Mouse (Mus musculus) limb, embryonic 11.5 days (tissue): ENCODE results near the gene Cntf. TPM values are rescaled to one million over a fixed set of nuclear protein-coding genes. Genes with fewer than 3 reads are reported as not detected.

Source experiments
- ATAC-seq: fragments of 200-750 bp; cut with Nextera tagmentation; 2 replicates; pipeline ENCODE4 v1.8.0; 2017; ENCODE audit warnings: low read depth; ENCODE audit not compliant: insufficient number of reproducible peaks, low FRiP score, low TSS enrichment
- DNase-seq: peaks from one replicate; pipeline ENCODE4 v3.0.0-alpha.2; 2015; ENCODE audit warnings: low spot score
- H3K27ac ChIP-seq: fragments of 300-500 bp; sonication (generic); replicated peaks from 2 replicates; pipeline ENCODE4 v1.5.1; 2014; ENCODE audit warnings: low read depth, mild to moderate bottlenecking, low read length
- H3K27me3 ChIP-seq: fragments of 300-500 bp; sonication (generic); 2 replicates; pipeline ENCODE4 v1.6.1; 2014; ENCODE audit warnings: mild to moderate bottlenecking, low read length, mixed read lengths; ENCODE audit not compliant: control insufficient read depth, insufficient read depth
- H3K36me3 ChIP-seq: fragments of 300-500 bp; sonication (generic); 2 replicates; pipeline ENCODE4 v1.6.1; 2014; ENCODE audit warnings: mild to moderate bottlenecking, low read length, moderate library complexity, mixed read lengths; ENCODE audit not compliant: control insufficient read depth, insufficient read depth
- H3K4me1 ChIP-seq: fragments of 300-500 bp; sonication (generic); 2 replicates; pipeline ENCODE4 v1.6.1; 2014; ENCODE audit warnings: low read length, mixed read lengths; ENCODE audit not compliant: control insufficient read depth, insufficient read depth
- H3K4me2 ChIP-seq: fragments of 300-500 bp; sonication (generic); 2 replicates; pipeline ENCODE4 v1.6.1; 2014; ENCODE audit warnings: low read depth, mild to moderate bottlenecking, moderate library complexity; ENCODE audit not compliant: severe bottlenecking
- H3K4me3 ChIP-seq: fragments of 300-500 bp; sonication (generic); 2 replicates; pipeline ENCODE4 v1.5.1; 2014; ENCODE audit warnings: low read depth, low read length
- H3K9ac ChIP-seq: fragments of 300-500 bp; sonication (generic); 2 replicates; pipeline ENCODE4 v1.6.1; 2014; ENCODE audit warnings: mild to moderate bottlenecking, low read length
- H3K9me3 ChIP-seq: fragments of 300-500 bp; sonication (generic); 2 replicates; pipeline ENCODE4 v1.6.1; 2016; ENCODE audit warnings: low read length; ENCODE audit not compliant: control insufficient read depth
- WGBS: fragments of 180-500 bp; shearing (Covaris S2); extraction: QIAGEN DNeasy Blood & Tissue Kit; methylation state at CpG from one replicate; pipeline ENCODE4 v1.1.7; 2014; 5-methylcytosine and 5-hydroxymethylcytosine counted together
- polyA plus RNA-seq: library from polyadenylated mRNA; unstranded; fragments of >200 nt; fragmentation: Nextera tagmentation; extraction: Ambion mirVana; gene quantifications from 2 replicates; pipeline ENCODE4 v1.2.1, GENCODE M21; 2014

Cntf gene
- 0.64 and 1.2 TPM in 2 replicates for polyA plus RNA-seq

- WGBS: 62% methylated on average over 7 of the region's 7 CpGs
- no peaks in the 10 kb centered on the region for H3K4me1 ChIP-seq
- H3K36me3 ChIP-seq: peaks cover 8% of the 10 kb centered on the region; the same call in 1 of the 2 replicates
- H3K27ac ChIP-seq: no peak within 1 kb of the TSS
- no peaks in the 10 kb centered on the region for H3K27me3 ChIP-seq
- DNase-seq (no peak), ATAC-seq (no peak)
- no peak within 1 kb of the TSS for H3K4me2 ChIP-seq
- no peaks in the 10 kb centered on the region for H3K9me3 ChIP-seq
- no peak within 1 kb of the TSS for H3K9ac ChIP-seq
- H3K4me3 ChIP-seq: no peak within 1 kb of the TSS
Observed at GRCm38 (mm10) chr19:12765308-12765707, at the start of gene Cntf. TSS of gene Cntf (minus strand) at chr19:12765632.

- no peak for ATAC-seq
- Histone ChIP-seq H3K9ac (no peak overlapping the region), H3K27me3 (no peaks in the 10 kb centered on the region), H3K27ac (no peak overlapping the region), H3K4me3 (no peak overlapping the region), H3K4me2 (no peak overlapping the region), H3K9me3 (no peaks in the 10 kb centered on the region), H3K36me3 (no peaks in the 10 kb centered on the region), H3K4me1 (no peaks in the 10 kb centered on the region)
- 76% methylated on average over 1 of the region's 1 CpGs for WGBS
- no peak for DNase-seq
Observed at GRCm38 (mm10) chr19:12813883-12814282, 48.5 kb upstream of the Cntf start.

- no peak overlapping the region for H3K4me3 ChIP-seq
- 54% methylated on average over 1 of the region's 1 CpGs for WGBS
- H3K9ac ChIP-seq: no peak overlapping the region
- no peaks in the 10 kb centered on the region for H3K27me3 ChIP-seq
- no peaks in the 10 kb centered on the region for H3K4me1 ChIP-seq
- H3K36me3 ChIP-seq: no peaks in the 10 kb centered on the region
- DNase-seq (no peak), ATAC-seq (no peak)
- no peaks in the 10 kb centered on the region for H3K9me3 ChIP-seq
- no peak overlapping the region for H3K4me2 ChIP-seq
- H3K27ac ChIP-seq: no peak overlapping the region
Observed at GRCm38 (mm10) chr19:12812644-12813364, 47.4 kb upstream of the Cntf start.

- H3K9me3 ChIP-seq: no peaks in the 10 kb centered on the region
- no peaks in the 10 kb centered on the region for H3K4me1 ChIP-seq
- DNase-seq (no peak), ATAC-seq (no peak)
- H3K27ac ChIP-seq: no peak overlapping the region
- H3K36me3 ChIP-seq: no peaks in the 10 kb centered on the region
- no peak overlapping the region for H3K4me2 ChIP-seq
- H3K4me3 ChIP-seq: no peak overlapping the region
- 66% methylated on average over 2 of the region's 2 CpGs for WGBS
- H3K9ac ChIP-seq: no peak overlapping the region
- no peaks in the 10 kb centered on the region for H3K27me3 ChIP-seq
Observed at GRCm38 (mm10) chr19:12806214-12806613, 40.8 kb upstream of the Cntf start.

GRCm38 (mm10) chr19:12805730-12806129 lies 40.3 kb upstream of the Cntf start:
- no peaks in the 10 kb centered on the region for H3K36me3 ChIP-seq
- no peak for DNase-seq
- H3K27ac ChIP-seq: no peak overlapping the region
- no peak overlapping the region for H3K9ac ChIP-seq
- 88% methylated on average over 3 of the region's 3 CpGs for WGBS
- H3K27me3 ChIP-seq: no peaks in the 10 kb centered on the region
- no peak overlapping the region for H3K4me2 ChIP-seq
- no peaks in the 10 kb centered on the region for H3K4me1 ChIP-seq
- H3K4me3 ChIP-seq: no peak overlapping the region
- no peak for ATAC-seq
- no peaks in the 10 kb centered on the region for H3K9me3 ChIP-seq

- no peak for DNase-seq
- H3K27me3 ChIP-seq: no peaks in the 10 kb centered on the region
- no peak overlapping the region for H3K4me2 ChIP-seq
- WGBS: 75% methylated on average over 1 of the region's 1 CpGs
- no peak overlapping the region for H3K9ac ChIP-seq
- H3K9me3 ChIP-seq: no peaks in the 10 kb centered on the region
- no peak overlapping the region for H3K27ac ChIP-seq
- no peaks in the 10 kb centered on the region for H3K36me3 ChIP-seq
- no peak overlapping the region for H3K4me3 ChIP-seq
- H3K4me1 ChIP-seq: no peaks in the 10 kb centered on the region
- no peak for ATAC-seq
Observed at GRCm38 (mm10) chr19:12804237-12804636, 38.8 kb upstream of the Cntf start.

- Histone ChIP-seq H3K4me2 (no peak overlapping the region), H3K4me1 (no peaks in the 10 kb centered on the region), H3K27ac (no peak overlapping the region), H3K9me3 (no peaks in the 10 kb centered on the region), H3K27me3 (no peaks in the 10 kb centered on the region), H3K9ac (no peak overlapping the region), H3K4me3 (no peak overlapping the region), H3K36me3 (no peaks in the 10 kb centered on the region)
- no peak for ATAC-seq
- no peak for DNase-seq
- 78% methylated on average over 3 of the region's 3 CpGs for WGBS
Observed at GRCm38 (mm10) chr19:12802830-12803229, 37.4 kb upstream of the Cntf start.

GRCm38 (mm10) chr19:12801046-12801445 lies 35.6 kb upstream of the Cntf start:
- Histone ChIP-seq H3K4me1 (no peaks in the 10 kb centered on the region), H3K9me3 (no peaks in the 10 kb centered on the region), H3K4me3 (no peak overlapping the region), H3K27ac (no peak overlapping the region), H3K4me2 (no peak overlapping the region), H3K36me3 (no peaks in the 10 kb centered on the region), H3K27me3 (no peaks in the 10 kb centered on the region), H3K9ac (no peak overlapping the region)
- ATAC-seq: no peak
- WGBS: 78% methylated on average over 3 of the region's 3 CpGs
- no peak for DNase-seq

- H3K9me3 ChIP-seq: no peaks in the 10 kb centered on the region
- ATAC-seq (no peak), DNase-seq (no peak)
- H3K36me3 ChIP-seq: no peaks in the 10 kb centered on the region
- no peaks in the 10 kb centered on the region for H3K27me3 ChIP-seq
- no peak overlapping the region for H3K9ac ChIP-seq
- H3K27ac ChIP-seq: no peak overlapping the region
- no peaks in the 10 kb centered on the region for H3K4me1 ChIP-seq
- no peak overlapping the region for H3K4me3 ChIP-seq
- H3K4me2 ChIP-seq: no peak overlapping the region
- WGBS: 78% methylated on average over 2 of the region's 2 CpGs
Observed at GRCm38 (mm10) chr19:12800621-12801020, 35.2 kb upstream of the Cntf start.
